In genomic region chr2:14102603-14103002, GRCm38 (mm10) we compare ENCODE assay signal across 19 mouse cellular contexts. TPM values are rescaled to one million over a fixed set of nuclear protein-coding genes. Genes with fewer than 3 reads are reported as not detected.
A peak's percentile ranks its signal among the peaks of the same experiment; 100 is the strongest.
DNase-seq lines count a peak whose midpoint lies in the region; ATAC-seq and TF ChIP-seq lines count a peak whose summit lies in the region.
"Had no signal": no experiment of that assay in that cellular context is flagged by ENCODE, and none has a peak within 500 bp of the region (broad histone marks: within the 10 kb centered on the region; RNA-seq: fewer than 3 reads in every experiment).

No protein-coding gene starts in this region.

- H3K36me3 ChIP-seq in stomach, postnatal 0 days (ENCODE audit: control insufficient read depth, insufficient read depth, low read length), result 0 out of 2 replicates have a peak, but pooled peaks cover 5% of the 10 kb centered on the region

- H3K9ac ChIP-seq in stomach, postnatal 0 days (ENCODE audit: low read length), result no peak overlapping the region

- no peak overlapping the region for H3K4me3 ChIP-seq in stomach, postnatal 0 days (ENCODE audit: low read depth, low read length)

- 0 out of 2 replicates have a peak, but pooled peaks have one; percentile 3 for TF ChIP-seq CTCF in stomach, postnatal 0 days (IDR thresholded peaks at IDR 0.05; ENCODE audit: low read depth)

- H3K9me3 ChIP-seq in stomach, postnatal 0 days (ENCODE audit: control insufficient read depth, low read length), result no peaks in the 10 kb centered on the region
- H3K9me3 ChIP-seq: G1E had no signal

- H3K4me1 ChIP-seq in stomach, postnatal 0 days (replicated peaks; ENCODE audit: control insufficient read depth, insufficient read depth), result no peaks in the 10 kb centered on the region

- no peak for TF ChIP-seq EP300 in stomach, postnatal 0 days (optimal IDR thresholded peaks at IDR 0.05)

- ATAC-seq in stomach, postnatal 0 days (ENCODE audit: low FRiP score, low TSS enrichment), result no peak
- ATAC-seq: activated CD4-positive, CD25-positive, alpha-beta regulatory T cell, adult 4 months; CD4-positive, CD25-positive, alpha-beta regulatory T cell, adult 4 months; Patski had no signal

- no peaks in the 10 kb centered on the region for H3K27me3 ChIP-seq in stomach, postnatal 0 days (ENCODE audit: control insufficient read depth, insufficient read depth, low read length)
- H3K27me3 ChIP-seq: CH12.LX, Patski had no signal

- H3K27ac ChIP-seq in stomach, postnatal 0 days (replicated peaks), result no peak overlapping the region

- DNase-seq in heart, adult 11 months, result peak; percentile 59
- DNase-seq in heart, postnatal 4 days, result no peak
- DNase-seq in stomach, postnatal 0 days (ENCODE audit: low spot score), result no peak
- no peak for DNase-seq in natural killer cell, adult 2 months (ENCODE audit: low spot score in 2 of 2)
- DNase-seq: adrenal gland, adult 2 months; adrenal gland, adult 8-10 months; adrenal gland, postnatal 10 days; adrenal gland, postnatal 14 days; adrenal gland, postnatal 25 days; adrenal gland, postnatal 36 days; B cell, adult 2 months; cerebellum, adult 11 months; cerebellum, adult 11-12 months; cerebellum, adult 18-20 months had no signal

- 71% methylated on average over 2 of the region's 2 CpGs for WGBS in stomach, postnatal 0 days

- no peak overlapping the region for H3K4me2 ChIP-seq in stomach, postnatal 0 days (replicated peaks; ENCODE audit: low read depth)

RNA-seq across cellular contexts. Expression of gene Stam, which starts 28.7 kb away (rescaled TPM):
- 10 to 100 TPM; 42.9 to 45.6 TPM for total RNA-seq in heart, postnatal 4 days (2021)
- polyA plus RNA-seq in stomach, postnatal 0 days (2015; fragmentation: Nextera tagmentation; extraction: Ambion mirVana), result 34.3 and 35.6 TPM in 2 replicates

RNA-seq across cellular contexts. Expression of gene Hacd1, which starts 46.7 kb away (rescaled TPM):
- total RNA-seq in heart, postnatal 4 days (2021), result 100 to 1,000 TPM; 208 to 229 TPM
- polyA plus RNA-seq in stomach, postnatal 0 days (2015; fragmentation: Nextera tagmentation; extraction: Ambion mirVana), result 200 and 217 TPM in 2 replicates
- polyA plus RNA-seq: activated CD4-positive, CD25-positive, alpha-beta regulatory T cell, adult 4 months; CD4-positive, CD25-positive, alpha-beta regulatory T cell, adult 4 months had no signal
